Mouse (Mus musculus) WW6 (cell line): ENCODE data around the gene Slc22a5.

Experiments used
- DNase-seq: peaks from one replicate; pipeline ENCODE4 v3.0.0-alpha.2; 2013; ENCODE audit warnings: low read depth, low spot score

Gene Slc22a5

DNA sequence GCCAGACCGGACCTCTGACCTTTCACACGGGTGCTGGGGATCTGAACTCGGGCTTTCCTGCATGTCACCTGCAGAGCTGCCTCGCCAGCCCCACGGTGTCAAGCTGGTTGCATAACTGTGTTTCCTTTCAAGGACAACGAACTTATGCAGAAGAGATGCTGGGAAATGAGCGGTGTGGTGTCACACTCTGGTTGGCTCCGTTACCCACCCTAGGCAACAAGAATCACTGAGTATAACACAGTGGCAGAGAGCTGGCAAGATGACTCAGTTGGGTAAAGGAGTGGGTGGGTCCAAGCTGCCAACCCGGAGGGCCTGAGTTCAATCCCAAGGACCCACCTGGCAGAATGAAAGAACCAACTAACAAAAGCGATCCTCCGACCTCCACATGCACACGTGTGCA is 49.9 kb downstream of the Slc22a5 start:
- DNase-seq, result no peak

DNA sequence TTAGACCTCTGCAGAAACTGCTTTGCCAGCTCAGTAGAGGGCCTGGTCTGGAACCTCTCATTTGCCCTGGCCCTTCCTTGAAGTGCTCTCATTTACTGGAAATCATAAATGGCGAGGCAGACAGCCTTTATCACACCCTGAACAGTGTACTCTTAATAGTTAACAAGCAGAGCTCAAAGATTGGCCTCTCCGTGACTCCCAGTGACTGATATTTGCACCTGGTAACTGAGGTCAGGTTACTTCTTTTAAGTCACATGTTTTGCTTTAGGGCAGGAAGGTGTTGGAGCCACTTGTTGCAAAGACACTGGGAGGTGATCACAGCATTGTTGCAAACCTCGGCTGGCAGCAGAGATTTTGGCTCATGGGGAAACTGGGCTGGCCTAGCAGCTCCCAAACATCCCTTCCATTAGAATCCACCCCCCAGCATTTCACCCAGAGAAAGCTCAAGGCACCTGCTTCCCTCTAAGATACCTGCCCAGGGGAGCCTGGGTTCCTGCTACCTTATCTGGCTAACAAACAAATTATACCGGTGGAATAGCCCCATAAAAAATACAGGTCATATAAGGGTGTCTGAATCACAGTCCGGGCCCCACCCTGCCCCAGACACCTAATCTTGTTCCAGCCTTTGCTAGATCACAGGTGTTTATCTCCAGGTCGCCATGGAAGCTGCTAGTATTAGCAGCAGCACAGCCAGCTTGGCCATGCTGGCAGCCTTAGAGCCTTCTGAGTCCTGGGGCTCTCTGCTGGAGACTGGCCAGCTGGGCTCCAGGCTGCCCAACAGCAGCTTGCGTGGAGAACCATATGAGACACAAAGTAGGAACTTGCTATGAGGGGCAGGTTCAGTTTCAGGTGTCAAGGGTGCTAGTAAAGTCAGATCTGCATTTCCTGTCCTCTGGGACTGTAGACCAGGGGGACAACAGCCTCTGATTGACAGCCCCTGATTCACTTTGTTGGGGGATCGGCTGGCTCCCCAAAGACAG is 51.5 kb downstream of the Slc22a5 start:
- DNase-seq, result no peak

DNA sequence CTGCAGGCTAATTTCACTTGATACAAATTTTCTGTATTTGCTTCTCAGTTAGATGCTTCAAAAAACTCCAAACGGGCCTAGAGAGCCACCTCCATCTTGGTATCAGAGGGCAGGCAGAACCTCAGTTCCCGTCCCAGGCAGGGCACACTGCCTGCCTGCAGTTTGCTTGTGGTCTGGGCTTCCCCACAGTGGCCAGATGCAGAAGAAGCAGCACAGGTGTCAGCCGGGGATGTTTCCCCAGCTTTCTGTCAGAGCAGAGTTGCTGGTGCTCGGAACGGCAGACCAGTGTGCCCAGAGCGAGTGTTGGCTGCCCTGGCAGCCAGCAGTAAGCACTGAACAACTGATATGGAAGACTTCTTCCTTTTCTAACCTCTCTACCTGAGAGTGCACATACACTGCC is 52.3 kb downstream of the Slc22a5 start:
- no peak for DNase-seq

DNA sequence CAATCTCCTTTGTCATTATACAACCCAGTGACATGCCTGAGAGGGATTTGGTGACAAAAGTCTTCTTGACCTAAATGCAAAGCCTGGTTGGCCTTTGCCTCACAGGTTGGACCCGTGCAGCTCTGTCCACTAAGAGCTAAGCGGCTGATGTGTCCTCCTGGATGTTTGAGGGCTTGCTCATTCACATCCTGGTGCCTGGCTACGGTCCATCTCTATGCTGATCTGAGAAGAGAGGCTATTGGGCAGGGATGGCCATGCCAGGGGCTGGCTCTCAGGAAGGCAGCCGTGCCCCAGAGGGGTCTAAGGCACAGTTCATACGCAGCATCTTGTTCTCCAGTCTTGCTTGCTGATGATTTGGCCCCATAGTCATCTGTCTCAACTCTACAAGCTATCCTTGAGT is 53.7 kb downstream of the Slc22a5 start:
- no peak for DNase-seq

DNA sequence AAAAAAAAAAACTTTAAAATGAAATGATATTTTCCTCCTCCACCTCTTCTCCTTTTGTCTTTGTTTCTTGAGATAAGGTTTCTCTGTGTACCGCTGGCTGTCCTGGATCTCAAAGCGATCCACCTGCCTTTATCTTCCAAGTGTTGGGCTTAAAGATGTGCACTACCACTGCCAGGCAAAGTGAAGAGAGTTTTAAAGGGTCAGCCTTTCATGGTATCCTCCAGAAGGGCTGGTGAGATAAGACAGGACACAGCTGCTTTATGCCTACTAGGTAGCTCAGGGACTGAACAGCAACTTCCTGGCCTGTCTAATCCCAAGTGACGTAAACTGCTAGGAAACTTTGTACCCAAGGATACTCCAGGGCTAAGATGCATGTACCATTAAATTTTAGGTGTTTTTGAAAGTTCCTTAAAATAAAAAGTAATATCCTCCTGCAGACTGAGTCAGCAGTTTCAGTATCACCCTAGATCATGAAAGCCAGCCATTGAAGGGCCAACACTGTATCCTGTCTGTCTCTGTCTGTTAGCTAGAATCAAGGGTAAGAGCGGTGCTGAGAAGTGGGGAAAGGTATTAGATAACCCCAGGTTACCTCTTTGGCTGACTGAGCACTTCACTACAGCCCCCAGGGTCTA is 56.0 kb downstream of the Slc22a5 start:
- DNase-seq, result no peak

DNA sequence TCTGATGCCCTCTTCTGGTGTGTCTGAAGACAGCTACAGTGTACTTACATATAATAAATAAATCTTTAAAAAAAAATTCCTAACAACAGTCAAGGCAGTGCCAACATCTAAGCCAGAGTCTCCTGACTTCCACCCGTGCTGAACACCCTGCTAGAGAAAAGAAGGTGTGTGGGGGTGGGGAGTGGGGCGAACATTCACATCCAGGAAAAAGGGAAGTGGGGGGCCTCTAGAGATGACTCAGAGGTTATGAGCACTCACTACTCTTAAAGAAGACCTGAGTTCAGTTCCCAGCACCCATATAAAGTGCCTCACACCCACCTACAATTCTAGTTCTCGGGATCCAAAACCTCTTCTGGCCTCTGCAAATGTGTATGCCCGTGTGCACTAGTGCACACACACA is 66.1 kb downstream of the Slc22a5 start:
- DNase-seq, result no peak

DNA sequence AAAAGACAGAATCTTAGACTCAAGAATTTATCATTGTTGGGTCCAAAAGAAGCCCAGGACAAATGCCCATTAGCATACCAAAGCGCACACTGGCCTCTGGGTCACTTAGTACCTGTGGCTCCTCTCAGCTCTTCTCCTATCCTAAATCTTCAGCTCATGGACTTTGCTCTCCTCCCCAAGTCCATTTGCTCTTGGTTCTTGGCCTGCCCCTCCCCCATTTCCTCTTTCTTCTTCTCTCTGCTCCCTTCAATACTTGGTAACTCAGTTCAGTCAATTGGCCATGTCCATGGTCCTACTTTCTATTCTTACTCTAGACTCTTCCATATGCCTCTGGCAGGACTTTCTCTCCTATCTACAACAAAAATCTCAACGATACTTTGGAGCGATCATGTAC is 69.5 kb downstream of the Slc22a5 start:
- DNase-seq, result no peak

DNA sequence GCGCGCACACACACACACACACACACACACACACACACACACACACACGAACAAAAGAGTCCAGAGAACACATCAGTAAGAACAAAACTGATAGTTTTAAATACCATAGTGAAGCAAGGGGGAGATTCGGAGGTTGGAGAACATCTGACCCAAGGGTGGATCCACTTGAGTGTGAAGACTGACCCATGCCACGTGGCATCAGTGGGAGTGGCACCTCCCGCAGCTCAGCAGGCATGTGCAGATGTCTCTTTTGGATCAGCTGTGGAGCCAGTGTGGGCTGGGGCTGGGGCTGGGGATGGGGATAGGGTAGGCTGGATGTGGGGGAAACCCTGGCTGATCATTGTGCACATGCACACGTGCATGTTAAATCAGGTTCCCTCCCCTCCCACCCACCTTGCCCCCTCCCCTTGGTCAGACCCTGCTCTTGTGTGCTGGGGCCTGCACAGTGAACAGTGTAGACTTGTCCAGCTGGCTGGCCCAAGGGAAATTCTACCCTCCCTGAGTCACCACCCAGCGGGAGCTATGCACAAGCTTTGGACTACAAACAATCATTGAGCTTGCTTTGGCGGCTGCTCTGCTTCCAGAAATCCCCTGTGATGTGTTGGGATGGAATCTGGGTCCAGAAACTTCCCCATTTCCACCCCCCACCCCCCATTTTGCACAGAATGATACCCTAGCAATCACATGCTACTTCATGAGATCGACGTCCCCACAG is 70.1 kb downstream of the Slc22a5 start:
- no peak for DNase-seq

DNA sequence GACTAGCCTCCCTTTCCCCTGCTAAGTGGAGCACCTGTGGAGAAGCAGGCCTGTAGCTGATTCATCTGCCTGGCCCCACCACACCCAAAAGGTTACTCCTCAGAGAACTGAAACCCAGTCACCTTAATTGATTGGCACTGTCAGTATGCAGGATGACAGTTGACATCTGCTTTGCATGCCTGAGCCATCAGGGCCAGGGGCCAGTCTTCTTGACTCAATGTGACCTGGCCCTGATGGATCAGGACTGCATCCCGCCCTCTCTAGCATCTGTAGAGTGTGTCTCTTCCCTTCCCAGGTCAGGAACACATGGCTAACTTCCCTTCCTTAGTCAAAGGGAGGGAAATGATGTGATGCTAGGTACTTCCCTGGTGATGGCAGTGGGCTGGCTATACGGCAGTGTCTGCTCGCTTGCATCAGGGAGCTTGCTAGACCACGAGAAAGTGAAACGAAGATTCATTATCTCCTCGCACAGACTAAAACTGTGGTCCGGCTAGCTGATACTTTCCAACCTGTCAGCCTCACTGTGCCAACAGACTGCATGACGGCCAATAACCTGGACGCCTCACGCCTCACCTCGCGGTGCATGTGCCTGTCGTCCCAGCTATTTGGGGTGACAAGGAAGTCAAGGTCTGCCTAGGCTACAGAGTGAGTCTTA is 70.8 kb downstream of the Slc22a5 start:
- DNase-seq, result no peak

DNA sequence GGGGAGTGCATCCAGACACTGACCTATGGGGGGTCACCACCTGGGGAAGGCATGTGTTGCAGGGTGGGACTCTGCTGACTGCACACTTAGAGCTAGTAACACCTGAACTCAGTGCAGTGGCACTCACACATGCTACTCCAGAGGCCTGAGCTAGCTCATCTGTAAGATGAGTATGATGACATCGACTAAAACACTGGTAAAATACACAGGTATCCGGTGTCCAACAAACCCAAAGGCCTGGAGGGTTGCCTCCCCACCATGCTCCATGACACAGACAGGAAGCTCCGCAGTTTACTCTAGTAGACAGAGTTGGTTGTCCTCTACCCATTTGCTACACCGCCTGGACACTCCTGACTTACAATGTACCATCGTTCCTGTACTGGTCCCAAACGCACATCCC is 71.9 kb downstream of the Slc22a5 start:
- no peak for DNase-seq

DNA sequence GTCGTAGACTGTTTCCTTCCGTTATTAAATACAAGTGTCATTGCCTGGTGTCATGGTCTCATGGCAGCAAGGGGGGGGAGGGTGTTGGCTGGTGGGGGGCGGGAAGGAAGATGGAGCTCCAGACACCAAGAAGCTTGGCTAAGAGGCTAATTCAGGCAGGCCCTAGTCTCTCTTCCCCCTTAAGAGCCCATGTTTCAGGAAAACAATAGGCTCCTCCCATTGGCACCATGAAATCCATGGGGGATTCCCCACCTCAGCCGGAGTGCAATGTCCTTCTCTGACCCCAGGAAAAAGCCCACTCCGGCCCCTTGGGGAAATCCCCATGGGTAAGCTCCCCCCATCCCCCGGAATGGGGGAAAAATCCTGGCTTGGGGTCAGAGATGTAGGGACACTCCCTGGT is 72.7 kb downstream of the Slc22a5 start:
- no peak for DNase-seq

DNA sequence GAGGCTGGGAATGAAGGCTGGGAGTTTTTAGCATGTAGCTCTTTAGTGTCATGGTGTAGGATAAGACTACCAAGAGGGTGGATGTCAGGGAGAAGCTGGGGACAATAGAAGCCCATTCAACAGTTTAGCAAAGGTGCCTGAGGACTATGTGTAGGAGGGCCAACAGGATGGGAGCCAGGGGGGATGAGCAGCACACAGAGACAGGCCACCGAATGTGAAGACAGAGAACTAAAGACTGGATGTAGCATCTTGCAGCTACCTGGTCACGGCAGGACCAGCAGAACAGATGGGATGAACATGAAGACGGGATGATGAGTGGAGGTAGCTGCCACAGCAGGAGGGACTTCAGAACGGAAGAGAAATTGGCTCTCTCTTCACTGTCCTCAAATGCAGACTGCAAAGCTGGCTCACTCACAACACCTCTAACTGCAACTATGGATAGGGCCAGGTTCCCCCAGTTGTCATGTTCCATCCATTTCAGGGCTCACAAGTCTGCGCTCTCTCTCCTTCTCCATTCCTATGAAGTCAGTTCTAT is 74.6 kb downstream of the Slc22a5 start:
- DNase-seq, result no peak

DNA sequence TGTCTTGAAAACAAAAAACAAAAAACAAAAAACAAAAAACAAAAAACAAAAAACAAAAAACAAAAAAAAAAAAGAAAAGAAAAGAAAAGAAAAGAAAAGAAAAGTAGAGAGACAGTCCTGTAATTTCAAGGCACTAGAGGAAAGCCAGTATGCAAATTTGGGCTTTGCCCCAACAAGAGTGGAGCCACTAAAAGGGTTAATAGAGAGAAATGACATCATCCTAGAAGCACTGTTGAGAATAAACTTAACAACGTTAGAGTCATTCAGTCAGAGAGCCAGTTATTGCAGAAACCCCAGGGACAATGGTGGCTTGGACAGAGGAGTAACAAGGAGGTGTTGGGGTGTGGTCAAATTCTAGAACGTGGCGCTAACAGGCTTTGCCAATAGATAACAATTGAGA is 76.7 kb downstream of the Slc22a5 start:
- DNase-seq, result no peak
